Mouse (Mus musculus) heart, embryonic 11.5 days (tissue): ENCODE measurements around the gene Il1r2. TPM values are rescaled to one million over a fixed set of nuclear protein-coding genes. Genes with fewer than 3 reads are reported as not detected.

Experiments used
- ATAC-seq: fragments of 200-750 bp; cut with Nextera tagmentation; replicated peaks from 2 replicates; pipeline ENCODE4 v1.8.0; 2017; ENCODE audit warnings: moderate library complexity; ENCODE audit not compliant: insufficient number of reproducible peaks, low FRiP score, low TSS enrichment
- H3K27ac ChIP-seq: fragments of 300-500 bp; sonication (generic); 2 replicates; pipeline ENCODE4 v1.5.1; 2014; ENCODE audit warnings: mild to moderate bottlenecking, low read depth, low read length
- H3K27me3 ChIP-seq: fragments of 300-500 bp; sonication (generic); 2 replicates; pipeline ENCODE4 v1.6.1; 2014; ENCODE audit warnings: mild to moderate bottlenecking, low read length, mixed read lengths; ENCODE audit not compliant: control insufficient read depth, insufficient read depth
- H3K36me3 ChIP-seq: fragments of 300-500 bp; sonication (generic); 2 replicates; pipeline ENCODE4 v1.6.1; 2014; ENCODE audit warnings: mild to moderate bottlenecking, low read length, moderate library complexity, mixed read lengths; ENCODE audit not compliant: control insufficient read depth, insufficient read depth
- H3K4me1 ChIP-seq: fragments of 300-500 bp; sonication (generic); 2 replicates; pipeline ENCODE4 v1.6.1; 2014; ENCODE audit warnings: low read length; ENCODE audit not compliant: control insufficient read depth, insufficient read depth
- H3K4me2 ChIP-seq: fragments of 300-500 bp; sonication (generic); 2 replicates; pipeline ENCODE4 v1.6.1; 2014; ENCODE audit warnings: mild to moderate bottlenecking, moderate library complexity
- H3K4me3 ChIP-seq: fragments of 300-500 bp; sonication (generic); 2 replicates; pipeline ENCODE4 v1.5.1; 2014; ENCODE audit warnings: low read depth, low read length
- H3K9ac ChIP-seq: fragments of 300-500 bp; sonication (generic); 2 replicates; pipeline ENCODE4 v1.6.1; 2014; ENCODE audit warnings: mild to moderate bottlenecking, low read depth, low read length, moderate library complexity
- H3K9me3 ChIP-seq: fragments of 300-500 bp; sonication (generic); replicated peaks from 2 replicates; pipeline ENCODE4 v1.6.1; 2016; ENCODE audit warnings: low read length; ENCODE audit not compliant: control insufficient read depth
- WGBS: fragments of 180-500 bp; shearing (Covaris S2); extraction: QIAGEN DNeasy Blood & Tissue Kit; methylation state at CpG from one replicate; pipeline ENCODE4 v1.1.7; 2014; ENCODE audit not compliant: insufficient replicate concordance; 5-methylcytosine and 5-hydroxymethylcytosine counted together
- polyA plus RNA-seq: library from polyadenylated mRNA; unstranded; fragments of >200 nt; fragmentation: Nextera tagmentation; extraction: Ambion mirVana; gene quantifications from 2 replicates; pipeline ENCODE4 v1.2.1, GENCODE M21; 2014

Il1r2 gene
- polyA plus RNA-seq, 1 experiment from 2014 or later: 0.14 TPM

DNA sequence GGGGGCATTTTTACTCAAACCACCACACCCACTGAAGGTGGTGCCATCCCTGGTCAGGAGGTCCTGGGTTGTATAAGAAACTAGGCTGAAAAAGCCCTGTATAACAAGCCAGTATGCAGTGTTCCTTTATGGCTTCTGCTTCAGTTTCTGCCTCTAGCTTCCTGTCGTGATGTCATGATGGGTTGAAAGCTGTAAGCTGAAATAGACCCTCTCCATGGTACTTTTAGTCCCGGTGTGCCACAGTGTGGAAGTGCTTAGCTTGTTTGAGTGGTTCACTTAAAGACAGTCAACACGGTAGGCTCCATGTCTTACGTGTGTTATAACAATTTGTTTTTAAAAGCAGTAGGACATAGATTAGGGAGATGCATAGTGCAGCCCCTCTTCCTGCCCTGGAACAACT, 32.4 kb downstream of the Il1r2 start:
- Histone ChIP-seq H3K9me3 (no peaks in the 10 kb centered on the region), H3K4me3 (no peak overlapping the region), H3K27ac (no peak overlapping the region), H3K36me3 (no peaks in the 10 kb centered on the region), H3K4me1 (no peaks in the 10 kb centered on the region), H3K27me3 (no peaks in the 10 kb centered on the region; the same call in 1 of the 2 replicates), H3K4me2 (no peak overlapping the region), H3K9ac (no peak overlapping the region)
- no peak for ATAC-seq
- 72% methylated on average over 4 of the region's 4 CpGs for WGBS

DNA sequence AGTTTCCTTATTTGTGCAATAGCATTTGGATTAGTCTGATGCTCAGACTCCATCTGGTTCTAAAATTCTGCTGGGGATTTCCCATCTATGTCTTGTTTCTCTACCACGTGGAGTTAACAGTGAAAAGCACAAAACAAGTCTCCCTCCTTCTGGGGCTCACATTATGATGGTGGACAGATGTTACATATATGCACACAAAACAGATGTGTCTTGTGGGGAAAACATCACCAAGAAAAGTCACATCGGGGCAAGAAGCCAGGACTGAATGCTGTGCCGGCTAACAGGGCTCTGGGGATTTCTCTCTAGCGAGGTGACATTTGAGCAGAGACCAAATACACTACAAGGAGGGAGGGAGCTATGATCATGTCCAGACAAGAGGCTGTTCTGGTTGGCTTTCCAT, 32.8 kb downstream of the Il1r2 start:
- Histone ChIP-seq H3K4me1 (no peaks in the 10 kb centered on the region), H3K27me3 (no peaks in the 10 kb centered on the region; the same call in 1 of the 2 replicates), H3K36me3 (no peaks in the 10 kb centered on the region), H3K4me3 (no peak overlapping the region), H3K4me2 (no peak overlapping the region), H3K9ac (no peak overlapping the region), H3K9me3 (no peaks in the 10 kb centered on the region), H3K27ac (no peak overlapping the region)
- WGBS: 78% methylated on average over 4 of the region's 4 CpGs
- ATAC-seq: no peak

DNA sequence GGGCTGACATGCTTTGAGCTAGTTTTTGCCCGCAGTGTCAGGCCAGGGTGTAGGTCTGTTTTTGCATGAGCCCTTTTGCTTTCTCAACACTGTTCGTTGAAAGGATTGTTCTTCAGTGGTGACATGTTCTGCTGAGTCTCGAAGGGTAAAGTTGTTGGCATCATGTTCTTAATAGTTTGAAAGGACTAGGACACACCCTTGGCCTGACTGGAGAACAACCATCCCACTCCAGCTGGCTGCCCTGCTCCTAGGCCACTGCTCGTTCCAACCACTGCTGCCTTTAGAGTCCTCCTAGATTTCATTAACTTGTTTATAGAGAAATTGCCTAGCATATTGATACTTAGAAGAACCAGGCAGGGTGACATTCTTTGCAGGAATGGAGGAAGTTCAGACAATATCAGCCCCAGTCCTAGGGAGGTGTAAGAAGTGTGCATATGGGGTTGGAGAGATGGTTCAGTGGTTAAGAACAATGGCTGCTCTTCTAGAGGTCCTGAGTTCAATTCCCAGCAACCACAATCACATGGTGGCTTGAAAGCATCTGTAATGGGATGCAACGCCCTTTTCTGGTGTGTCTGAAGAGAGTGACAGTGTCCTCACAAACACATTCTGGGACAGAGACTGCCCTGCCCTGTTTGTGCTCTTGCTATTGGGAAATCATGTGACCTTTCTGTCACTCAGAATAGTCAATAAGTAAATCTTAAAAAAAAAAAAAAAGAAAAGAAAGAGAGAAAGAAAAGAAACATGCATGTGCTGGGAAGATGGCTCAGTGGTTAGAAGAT, 34.3 kb downstream of the Il1r2 start:
- H3K4me3 ChIP-seq: no peak overlapping the region
- no peak for ATAC-seq
- no peaks in the 10 kb centered on the region for H3K36me3 ChIP-seq
- no peak overlapping the region for H3K9ac ChIP-seq
- no peak overlapping the region for H3K27ac ChIP-seq
- WGBS: 75% methylated on average over 5 of the region's 5 CpGs
- no peak overlapping the region for H3K4me2 ChIP-seq
- H3K9me3 ChIP-seq: no peaks in the 10 kb centered on the region
- H3K4me1 ChIP-seq: no peaks in the 10 kb centered on the region
- H3K27me3 ChIP-seq: no peaks in the 10 kb centered on the region

DNA sequence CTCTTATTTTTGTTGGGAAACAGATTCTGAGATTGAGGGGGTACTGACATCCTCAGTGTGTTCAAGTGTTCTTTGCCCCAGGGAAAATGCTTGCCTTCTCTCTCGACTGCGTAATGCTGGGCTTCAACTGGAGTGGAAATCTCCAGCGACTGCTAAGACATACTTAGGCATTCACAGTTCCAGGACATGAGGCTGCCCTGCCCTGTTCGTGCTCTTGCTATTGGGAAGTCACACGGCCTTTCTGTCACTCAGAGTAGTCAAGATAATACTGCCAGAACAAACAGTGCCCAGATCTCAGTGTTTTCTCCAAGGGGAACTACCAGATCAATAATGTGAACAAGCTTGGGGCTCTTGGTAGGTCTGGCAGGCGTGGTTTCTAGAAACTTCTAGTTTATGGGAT, 35.9 kb downstream of the Il1r2 start:
- no peak overlapping the region for H3K9ac ChIP-seq
- no peak for ATAC-seq
- H3K36me3 ChIP-seq: no peaks in the 10 kb centered on the region
- no peak overlapping the region for H3K4me3 ChIP-seq
- no peaks in the 10 kb centered on the region for H3K9me3 ChIP-seq
- H3K27ac ChIP-seq: no peak overlapping the region
- H3K27me3 ChIP-seq: no peaks in the 10 kb centered on the region
- no peaks in the 10 kb centered on the region for H3K4me1 ChIP-seq
- H3K4me2 ChIP-seq: no peak overlapping the region
- 53% methylated on average over 6 of the region's 6 CpGs for WGBS

DNA sequence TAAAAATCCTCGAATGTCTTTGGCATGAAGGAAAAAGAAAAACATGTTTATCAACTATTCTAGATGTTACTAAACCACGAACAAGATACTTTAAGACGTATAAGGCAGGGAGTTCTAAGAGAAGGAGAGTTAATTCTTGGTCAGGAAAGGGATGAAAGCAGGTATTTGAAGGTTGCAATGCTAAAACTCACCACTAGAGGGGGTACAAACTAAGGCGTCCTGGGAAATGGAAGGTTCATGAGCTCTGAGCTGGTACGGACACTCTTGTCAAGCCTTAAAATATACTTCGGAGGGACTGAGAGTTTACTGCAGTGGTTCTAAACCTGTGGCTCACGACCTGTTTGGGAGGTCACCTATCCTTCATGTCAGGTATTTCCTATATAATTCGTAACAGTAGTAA, 41.4 kb downstream of the Il1r2 start:
- ATAC-seq: no peak
- no peak overlapping the region for H3K9ac ChIP-seq
- no peak overlapping the region for H3K27ac ChIP-seq
- no peak overlapping the region for H3K4me2 ChIP-seq
- H3K4me1 ChIP-seq: no peaks in the 10 kb centered on the region
- no peaks in the 10 kb centered on the region for H3K36me3 ChIP-seq
- no peaks in the 10 kb centered on the region for H3K9me3 ChIP-seq
- H3K27me3 ChIP-seq: no peaks in the 10 kb centered on the region
- WGBS: 43% methylated on average over 8 of the region's 8 CpGs
- H3K4me3 ChIP-seq: no peak overlapping the region

DNA sequence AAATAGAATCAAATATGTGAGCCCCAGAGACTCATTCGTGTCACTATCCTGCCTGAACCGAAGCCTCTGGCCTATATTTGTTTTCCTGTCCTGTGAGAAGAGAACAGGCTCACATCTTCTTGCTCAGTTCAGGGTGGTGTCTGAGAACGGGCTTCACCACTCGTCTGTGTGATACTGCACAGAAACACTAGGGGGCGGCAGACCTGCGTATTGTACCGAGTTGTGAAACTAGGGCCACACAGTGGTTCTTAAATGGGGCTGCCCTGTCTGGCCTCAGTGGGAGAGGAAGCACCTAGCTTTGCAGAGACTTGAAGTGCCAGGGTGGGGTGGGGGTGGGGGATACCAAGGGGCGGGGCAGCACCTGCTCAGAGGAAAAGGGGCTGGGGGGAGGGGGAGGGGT, 42.5 kb downstream of the Il1r2 start:
- ATAC-seq: no peak; the same call in 1 of the 2 replicates
- H3K4me2 ChIP-seq: no peak overlapping the region
- H3K27ac ChIP-seq: no peak overlapping the region
- no peaks in the 10 kb centered on the region for H3K36me3 ChIP-seq
- 6% methylated on average over 7 of the region's 8 CpGs for WGBS
- H3K9me3 ChIP-seq: no peaks in the 10 kb centered on the region
- no peaks in the 10 kb centered on the region for H3K27me3 ChIP-seq
- no peak overlapping the region for H3K4me3 ChIP-seq
- no peaks in the 10 kb centered on the region for H3K4me1 ChIP-seq
- H3K9ac ChIP-seq: no peak overlapping the region

DNA sequence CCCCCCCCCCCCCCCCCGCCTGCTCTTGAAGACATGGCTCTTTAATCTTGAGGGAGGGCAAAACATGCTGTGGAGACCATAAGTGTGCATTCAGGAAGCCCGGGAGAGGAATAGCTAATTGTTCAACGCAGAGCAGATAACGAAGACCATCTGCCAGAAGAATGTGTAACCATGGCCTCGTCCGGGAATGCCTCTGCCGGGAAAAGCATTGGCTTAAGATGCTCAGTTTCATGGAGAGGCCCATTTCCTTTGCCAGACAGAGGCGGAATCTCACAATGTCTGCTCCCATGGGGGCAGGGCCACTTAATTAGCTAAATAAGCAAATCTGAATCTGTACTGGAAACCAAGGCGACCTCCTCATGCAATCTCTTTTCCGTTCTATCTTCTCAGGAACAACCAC, 43.7 kb downstream of the Il1r2 start:
- ATAC-seq: no peak
- H3K4me1 ChIP-seq: no peaks in the 10 kb centered on the region
- H3K4me2 ChIP-seq: no peak overlapping the region
- H3K4me3 ChIP-seq: no peak overlapping the region
- no peaks in the 10 kb centered on the region for H3K9me3 ChIP-seq
- no peaks in the 10 kb centered on the region for H3K27me3 ChIP-seq
- no peaks in the 10 kb centered on the region for H3K36me3 ChIP-seq
- WGBS: 46% methylated on average over 9 of the region's 10 CpGs
- no peak overlapping the region for H3K9ac ChIP-seq
- no peak overlapping the region for H3K27ac ChIP-seq

DNA sequence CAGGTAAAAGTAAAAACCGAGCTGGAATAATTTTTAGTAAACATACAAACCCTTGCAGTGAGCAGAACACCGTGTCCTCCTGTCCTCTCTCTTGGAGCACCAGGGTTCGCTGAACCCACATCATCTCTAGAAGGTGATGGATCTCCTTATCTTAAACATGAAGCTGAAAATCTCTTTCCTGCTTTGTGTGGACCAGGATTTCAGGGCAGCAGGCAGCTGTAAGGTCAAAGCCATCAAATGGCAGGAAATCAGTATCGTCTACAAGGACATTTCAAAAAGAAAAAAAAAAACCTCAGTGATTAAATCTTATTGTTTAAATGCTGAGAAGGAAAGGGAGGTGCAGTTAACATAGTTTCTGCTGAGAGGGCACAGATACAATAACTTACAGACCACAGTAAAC, 50.4 kb downstream of the Il1r2 start:
- Histone ChIP-seq H3K4me1 (no peaks in the 10 kb centered on the region), H3K9me3 (no peaks in the 10 kb centered on the region), H3K27me3 (no peaks in the 10 kb centered on the region), H3K27ac (no peak overlapping the region), H3K36me3 (no peaks in the 10 kb centered on the region), H3K4me2 (no peak overlapping the region), H3K4me3 (no peak overlapping the region), H3K9ac (no peak overlapping the region)
- WGBS: 53% methylated on average over 4 of the region's 4 CpGs
- no peak for ATAC-seq

DNA sequence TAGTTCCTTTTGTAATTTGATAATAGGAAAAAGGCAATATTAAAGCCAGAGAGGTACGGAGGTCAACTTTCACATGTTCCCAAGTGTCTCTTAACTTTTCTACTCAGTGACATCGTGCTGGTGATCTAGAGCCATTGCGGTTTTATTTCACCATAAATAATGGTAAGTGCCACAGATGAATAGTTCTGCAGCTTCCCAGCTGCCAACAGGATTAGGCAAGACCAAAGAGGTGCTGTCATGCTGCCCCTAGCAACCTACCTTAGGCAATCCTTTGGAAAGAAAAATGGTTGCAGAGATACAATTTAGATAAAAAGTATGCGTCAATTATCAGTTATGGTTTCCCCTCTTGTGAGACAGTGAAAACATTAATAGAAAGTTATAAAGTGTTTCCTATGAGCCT, 54.6 kb downstream of the Il1r2 start:
- no peak for ATAC-seq
- Histone ChIP-seq H3K27me3 (no peaks in the 10 kb centered on the region), H3K27ac (no peak overlapping the region), H3K9ac (no peak overlapping the region), H3K4me2 (no peak overlapping the region), H3K9me3 (no peaks in the 10 kb centered on the region), H3K4me1 (no peaks in the 10 kb centered on the region), H3K4me3 (no peak overlapping the region), H3K36me3 (no peaks in the 10 kb centered on the region)
- 86% methylated on average over 4 of the region's 4 CpGs for WGBS
